Mouse (Mus musculus) erythroblast, embryonic 14.5 days (primary cell): ENCODE results near the gene Dnm2. TPM values are rescaled to one million over a fixed set of nuclear protein-coding genes. Genes with fewer than 3 reads are reported as not detected.
"Not testable (repeated sequence)": the region's sequence is repeated elsewhere in the genome, so short reads cannot be mapped to it uniquely, and the experiment has no call there.

Experiments used
- H3K27me3 ChIP-seq: 2 replicates; pipeline ENCODE4 v1.6.1; 2012; ENCODE audit warnings: inconsistent platforms; ENCODE audit not compliant: control insufficient read depth
- H3K36me3 ChIP-seq: 2 replicates; pipeline ENCODE4 v1.6.1; 2012; ENCODE audit warnings: mild to moderate bottlenecking, inconsistent platforms; ENCODE audit not compliant: control insufficient read depth
- H3K4me1 ChIP-seq: 2 replicates; pipeline ENCODE4 v1.6.1; 2012; ENCODE audit warnings: inconsistent platforms; ENCODE audit not compliant: control insufficient read depth
- H3K4me3 ChIP-seq: replicated peaks from 2 replicates; pipeline ENCODE3; 2012; ENCODE audit warnings: moderate library complexity, mild to moderate bottlenecking, inconsistent platforms
- H3K9me3 ChIP-seq: 2 replicates; pipeline ENCODE4 v1.6.1; 2012; ENCODE audit warnings: low read length, inconsistent platforms, mixed read lengths; ENCODE audit not compliant: control insufficient read depth
- GATA1 ChIP-seq: IDR thresholded peaks from 2 replicates; pipeline ENCODE4 v1.6.1; 2012; ENCODE audit warnings: low read length, inconsistent platforms, mixed read lengths
- TAL1 ChIP-seq: IDR thresholded peaks from 3 replicates; pipeline ENCODE4 v1.6.1; 2012; ENCODE audit warnings: low read length, inconsistent platforms, mixed read lengths
- polyA plus RNA-seq: library from polyadenylated mRNA; stranded (reverse); fragments of >175 nt; gene quantifications from 2 replicates; pipeline ENCODE4 v1.2.3, GENCODE M21; 2012

Gene Dnm2
- polyA plus RNA-seq, 1 experiment = 112 TPM

- no peaks in the 10 kb centered on the region for H3K9me3 ChIP-seq
- H3K27me3 ChIP-seq = 0 out of 2 replicates have a peak, but pooled peaks cover 2% of the 10 kb centered on the region
- H3K4me3 ChIP-seq = no peak overlapping the region
- H3K36me3 ChIP-seq = no peaks in the 10 kb centered on the region
- H3K4me1 ChIP-seq = peaks cover 4% of the 10 kb centered on the region
- TF ChIP-seq TAL1 = no peak
- TF ChIP-seq GATA1 = no peak
These were observed 100.6 kb downstream of the Dnm2 start for GRCm38 (mm10) chr9:21525142-21525936.

GRCm38 (mm10) chr9:21525937-21526633 lies 101.4 kb downstream of the Dnm2 start, which contains the start of gene AB124611:
AB124611 (plus strand) TSS chr9:21526176.
- Histone ChIP-seq H3K36me3 (no peaks in the 10 kb centered on the region), H3K9me3 (no peaks in the 10 kb centered on the region), H3K4me1 (peaks cover 4% of the 10 kb centered on the region), H3K27me3 (0 out of 2 replicates have a peak, but pooled peaks cover 2% of the 10 kb centered on the region), H3K4me3 (no peak within 1 kb of the TSS)
- TF ChIP-seq GATA1 = no peak
- TF ChIP-seq TAL1 = no peak

GRCm38 (mm10) chr9:21526634-21526944 lies 101.9 kb downstream of the Dnm2 start:
- Histone ChIP-seq H3K4me1 (peaks cover 4% of the 10 kb centered on the region), H3K36me3 (no peaks in the 10 kb centered on the region), H3K9me3 (no peaks in the 10 kb centered on the region), H3K4me3 (no peak overlapping the region), H3K27me3 (0 out of 2 replicates have a peak, but pooled peaks cover 2% of the 10 kb centered on the region)
- TF ChIP-seq TAL1 (no peak), GATA1 (no peak)

GRCm38 (mm10) chr9:21527100-21527801 lies 102.5 kb downstream of the Dnm2 start:
- 0 out of 2 replicates have a peak, but pooled peaks cover 2% of the 10 kb centered on the region for H3K27me3 ChIP-seq
- H3K36me3 ChIP-seq = no peaks in the 10 kb centered on the region
- TF ChIP-seq GATA1 = no peak
- H3K4me3 ChIP-seq = no peak overlapping the region
- H3K9me3 ChIP-seq = no peaks in the 10 kb centered on the region
- peaks cover 4% of the 10 kb centered on the region for H3K4me1 ChIP-seq

- 0 out of 2 replicates have a peak, but pooled peaks cover 2% of the 10 kb centered on the region for H3K27me3 ChIP-seq
- TF ChIP-seq GATA1 = no peak
- no peak for TF ChIP-seq TAL1
- H3K36me3 ChIP-seq = no peaks in the 10 kb centered on the region
- no peak overlapping the region for H3K4me3 ChIP-seq
- H3K4me1 ChIP-seq = peaks cover 4% of the 10 kb centered on the region
- H3K9me3 ChIP-seq = no peaks in the 10 kb centered on the region
These were observed 103.2 kb downstream of the Dnm2 start for GRCm38 (mm10) chr9:21527917-21528324.

- no peaks in the 10 kb centered on the region for H3K9me3 ChIP-seq
- H3K27me3 ChIP-seq = no peaks in the 10 kb centered on the region
- TF ChIP-seq GATA1 (no peak), TAL1 (no peak)
- no peaks in the 10 kb centered on the region for H3K36me3 ChIP-seq
- H3K4me1 ChIP-seq = peaks cover 16% of the 10 kb centered on the region
- H3K4me3 ChIP-seq = no peak overlapping the region
These were observed 111.8 kb downstream of the Dnm2 start for GRCm38 (mm10) chr9:21536501-21536900.

GRCm38 (mm10) chr9:21537009-21537408 lies 112.3 kb downstream of the Dnm2 start:
- Histone ChIP-seq H3K4me1 (peaks cover 16% of the 10 kb centered on the region), H3K4me3 (no peak overlapping the region), H3K9me3 (no peaks in the 10 kb centered on the region), H3K27me3 (no peaks in the 10 kb centered on the region), H3K36me3 (no peaks in the 10 kb centered on the region)
- TF ChIP-seq TAL1 = no peak
- no peak for TF ChIP-seq GATA1

- no peaks in the 10 kb centered on the region for H3K36me3 ChIP-seq
- no peak overlapping the region for H3K4me3 ChIP-seq
These were observed 115.5 kb downstream of the Dnm2 start for GRCm38 (mm10) chr9:21539981-21540753.

GRCm38 (mm10) chr9:21542001-21542400 lies 117.3 kb downstream of the Dnm2 start:
- not testable (repeated sequence) for H3K27me3 ChIP-seq, H3K9me3 ChIP-seq, H3K36me3 ChIP-seq, H3K4me3 ChIP-seq
- peaks cover 21% of the 10 kb centered on the region for H3K4me1 ChIP-seq

More at GRCm38 (mm10) chr9:21539981-21540753, 115.5 kb downstream of the Dnm2 start:
- peaks cover 22% of the 10 kb centered on the region for H3K4me1 ChIP-seq
- H3K9me3 ChIP-seq = no peaks in the 10 kb centered on the region
- no peaks in the 10 kb centered on the region for H3K27me3 ChIP-seq
- no peak for TF ChIP-seq TAL1
- TF ChIP-seq GATA1 = no peak
